Mouse (Mus musculus): ENCODE measurements around the gene Nxpe5. TPM values are rescaled to one million over a fixed set of nuclear protein-coding genes. Genes with fewer than 3 reads are reported as not detected.

Nxpe5 gene
- total and polyA plus RNA-seq, 2 experiments from 2014 or later, result not detected

GRCm38 (mm10) chr5:138291638-138292037, 65.9 kb downstream of the Nxpe5 start:
- Histone ChIP-seq H3K4me3 (ENCODE audit: low read depth, low read length) (no peak overlapping the region), H3K36me3 (ENCODE audit: insufficient read depth) (no peaks in the 10 kb centered on the region), H3K4me2 (ENCODE audit: low read depth) (no peak overlapping the region), H3K27ac (ENCODE audit: low read depth, low read length) (no peak overlapping the region), H3K9me3 (ENCODE audit: low read length) (no peaks in the 10 kb centered on the region), H3K27me3 (ENCODE audit: insufficient read depth, low read length) (no peaks in the 10 kb centered on the region), H3K9ac (no peak overlapping the region), H3K4me1 (ENCODE audit: insufficient read depth) (no peaks in the 10 kb centered on the region)
- ATAC-seq (no peak), DNase-seq (no peak)
- TF ChIP-seq CTCF (IDR thresholded peaks at IDR 0.05; ENCODE audit: low read depth), result no peak
- 84% methylated on average over 1 of the region's 1 CpGs for WGBS

- Histone ChIP-seq H3K27me3 (ENCODE audit: insufficient read depth, low read length) (no peaks in the 10 kb centered on the region), H3K9ac (no peak overlapping the region), H3K27ac (ENCODE audit: low read depth, low read length) (no peak overlapping the region), H3K36me3 (ENCODE audit: insufficient read depth) (peaks cover 12% of the 10 kb centered on the region; the same call in 1 of the 2 replicates), H3K4me2 (ENCODE audit: low read depth) (no peak overlapping the region), H3K4me3 (ENCODE audit: low read depth, low read length) (no peak overlapping the region), H3K9me3 (ENCODE audit: low read length) (no peaks in the 10 kb centered on the region), H3K4me1 (ENCODE audit: insufficient read depth) (no peaks in the 10 kb centered on the region)
- ATAC-seq, result no peak
- TF ChIP-seq CTCF (IDR thresholded peaks at IDR 0.05; ENCODE audit: low read depth), result no peak
- no peak for DNase-seq
Observed at GRCm38 (mm10) chr5:138294158-138294557, 68.5 kb downstream of the Nxpe5 start.

- DNase-seq (no peak), ATAC-seq (no peak)
- Histone ChIP-seq H3K27me3 (ENCODE audit: insufficient read depth, low read length) (no peaks in the 10 kb centered on the region), H3K36me3 (ENCODE audit: insufficient read depth) (peaks cover 18% of the 10 kb centered on the region; the same call in 1 of the 2 replicates), H3K9me3 (ENCODE audit: low read length) (no peaks in the 10 kb centered on the region), H3K4me1 (ENCODE audit: insufficient read depth) (no peaks in the 10 kb centered on the region), H3K4me2 (ENCODE audit: low read depth) (no peak overlapping the region), H3K27ac (ENCODE audit: low read depth, low read length) (no peak overlapping the region), H3K9ac (no peak overlapping the region), H3K4me3 (ENCODE audit: low read depth, low read length) (no peak overlapping the region)
- 88% methylated on average over 2 of the region's 2 CpGs for WGBS
- no peak for TF ChIP-seq CTCF (IDR thresholded peaks at IDR 0.05; ENCODE audit: low read depth)
Observed at GRCm38 (mm10) chr5:138299613-138300012, 73.9 kb downstream of the Nxpe5 start.

Other genes starting within 250 kb of the Nxpe5 start
- 0.62 TPM in 1 of 2 replicates, not detected in the other for gene Azgp1, start 244.4 kb upstream of the Nxpe5 start, total RNA-seq (2014; rRNA removed)
- gene Azgp1, start 244.4 kb upstream of the Nxpe5 start, polyA plus RNA-seq (2015; fragmentation: Nextera tagmentation; extraction: Ambion mirVana), result not detected in 2 replicates
- not detected in 2 replicates for gene Smok3a, start 204.6 kb upstream of the Nxpe5 start, total RNA-seq (2014; rRNA removed)
- gene Smok3a, start 204.6 kb upstream of the Nxpe5 start, polyA plus RNA-seq (2015; fragmentation: Nextera tagmentation; extraction: Ambion mirVana), result not detected in 2 replicates
- not detected in 2 replicates for gene Smok3b, start 204.5 kb upstream of the Nxpe5 start, total RNA-seq (2014; rRNA removed)
- not detected in 2 replicates for gene Smok3b, start 204.5 kb upstream of the Nxpe5 start, polyA plus RNA-seq (2015; fragmentation: Nextera tagmentation; extraction: Ambion mirVana)
- not detected in 2 replicates for gene Smok3c, start 172.7 kb upstream of the Nxpe5 start, total RNA-seq (2014; rRNA removed)
- gene Smok3c, start 172.7 kb upstream of the Nxpe5 start, polyA plus RNA-seq (2015; fragmentation: Nextera tagmentation; extraction: Ambion mirVana), result not detected in 2 replicates
- 45.3 and 59.6 TPM in 2 replicates for gene Zkscan1, start 140.8 kb upstream of the Nxpe5 start, total RNA-seq (2014; rRNA removed)
- 8.4 and 11.2 TPM in 2 replicates for gene Zkscan1, start 140.8 kb upstream of the Nxpe5 start, polyA plus RNA-seq (2015; fragmentation: Nextera tagmentation; extraction: Ambion mirVana)
- gene Zscan21, start 109.0 kb upstream of the Nxpe5 start, total RNA-seq (2014; rRNA removed), result 27.9 and 32.9 TPM in 2 replicates
- gene Zscan21, start 109.0 kb upstream of the Nxpe5 start, polyA plus RNA-seq (2015; fragmentation: Nextera tagmentation; extraction: Ambion mirVana), result 60.4 TPM in 2 replicates
- 13.6 and 13.8 TPM in 2 replicates for gene Zfp113, start 70.2 kb upstream of the Nxpe5 start, total RNA-seq (2014; rRNA removed)
- 6.0 and 10.7 TPM in 2 replicates for gene Zfp113, start 70.2 kb upstream of the Nxpe5 start, polyA plus RNA-seq (2015; fragmentation: Nextera tagmentation; extraction: Ambion mirVana)
- 47.0 and 51.7 TPM in 2 replicates for gene Cops6, start 64.8 kb upstream of the Nxpe5 start, total RNA-seq (2014; rRNA removed)
- 255 and 265 TPM in 2 replicates for gene Cops6, start 64.8 kb upstream of the Nxpe5 start, polyA plus RNA-seq (2015; fragmentation: Nextera tagmentation; extraction: Ambion mirVana)
- 56.8 and 57.0 TPM in 2 replicates for gene Ap4m1, start 53.9 kb upstream of the Nxpe5 start, total RNA-seq (2014; rRNA removed)
- gene Ap4m1, start 53.9 kb upstream of the Nxpe5 start, polyA plus RNA-seq (2015; fragmentation: Nextera tagmentation; extraction: Ambion mirVana), result 11.1 and 16.4 TPM in 2 replicates
- 57.9 and 62.4 TPM in 2 replicates for gene Mcm7, start 53.5 kb upstream of the Nxpe5 start, total RNA-seq (2014; rRNA removed)
- gene Mcm7, start 53.5 kb upstream of the Nxpe5 start, polyA plus RNA-seq (2015; fragmentation: Nextera tagmentation; extraction: Ambion mirVana), result 64.9 and 69.9 TPM in 2 replicates
- gene Taf6, start 38.4 kb upstream of the Nxpe5 start, total RNA-seq (2014; rRNA removed), result 47.6 and 55.9 TPM in 2 replicates
- 44.2 and 49.8 TPM in 2 replicates for gene Taf6, start 38.4 kb upstream of the Nxpe5 start, polyA plus RNA-seq (2015; fragmentation: Nextera tagmentation; extraction: Ambion mirVana)
- 14.2 and 18.0 TPM in 2 replicates for gene Cnpy4, start 38.4 kb upstream of the Nxpe5 start, total RNA-seq (2014; rRNA removed)
- gene Cnpy4, start 38.4 kb upstream of the Nxpe5 start, polyA plus RNA-seq (2015; fragmentation: Nextera tagmentation; extraction: Ambion mirVana), result 18.8 and 18.9 TPM in 2 replicates
- 9.7 and 9.9 TPM in 2 replicates for gene Mblac1, start 31.6 kb upstream of the Nxpe5 start, total RNA-seq (2014; rRNA removed)
- 10.1 and 11.0 TPM in 2 replicates for gene Mblac1, start 31.6 kb upstream of the Nxpe5 start, polyA plus RNA-seq (2015; fragmentation: Nextera tagmentation; extraction: Ambion mirVana)
- gene Lamtor4, start 29.6 kb downstream of the Nxpe5 start, total RNA-seq (2014; rRNA removed), result 57.2 and 91.8 TPM in 2 replicates
- gene Lamtor4, start 29.6 kb downstream of the Nxpe5 start, polyA plus RNA-seq (2015; fragmentation: Nextera tagmentation; extraction: Ambion mirVana), result 90.9 and 112 TPM in 2 replicates
- gene BC037034, start 38.1 kb downstream of the Nxpe5 start, total RNA-seq (2014; rRNA removed), result 59.6 and 61.3 TPM in 2 replicates
- 14.2 and 16.1 TPM in 2 replicates for gene BC037034, start 38.1 kb downstream of the Nxpe5 start, polyA plus RNA-seq (2015; fragmentation: Nextera tagmentation; extraction: Ambion mirVana)
- 0.23 and 0.57 TPM in 2 replicates for gene Gal3st4, start 46.9 kb downstream of the Nxpe5 start, total RNA-seq (2014; rRNA removed)
- gene Gal3st4, start 46.9 kb downstream of the Nxpe5 start, polyA plus RNA-seq (2015; fragmentation: Nextera tagmentation; extraction: Ambion mirVana), result 1.1 and 1.5 TPM in 2 replicates
- gene Gm43720, start 54.1 kb downstream of the Nxpe5 start, total RNA-seq (2014; rRNA removed), result 0.31 and 0.33 TPM in 2 replicates
- gene Gm43720, start 54.1 kb downstream of the Nxpe5 start, polyA plus RNA-seq (2015; fragmentation: Nextera tagmentation; extraction: Ambion mirVana), result 0.04 TPM in 1 of 2 replicates, not detected in the other
- 145 and 170 TPM in 2 replicates for gene Gpc2, start 54.1 kb downstream of the Nxpe5 start, total RNA-seq (2014; rRNA removed)
- gene Gpc2, start 54.1 kb downstream of the Nxpe5 start, polyA plus RNA-seq (2015; fragmentation: Nextera tagmentation; extraction: Ambion mirVana), result 54.2 and 62.0 TPM in 2 replicates
- gene Stag3, start 54.3 kb downstream of the Nxpe5 start, total RNA-seq (2014; rRNA removed), result 12.0 and 16.9 TPM in 2 replicates
- 4.1 and 5.5 TPM in 2 replicates for gene Stag3, start 54.3 kb downstream of the Nxpe5 start, polyA plus RNA-seq (2015; fragmentation: Nextera tagmentation; extraction: Ambion mirVana)
- gene Pvrig, start 116.1 kb downstream of the Nxpe5 start, total RNA-seq (2014; rRNA removed), result not detected in 2 replicates
- not detected in 2 replicates for gene Pvrig, start 116.1 kb downstream of the Nxpe5 start, polyA plus RNA-seq (2015; fragmentation: Nextera tagmentation; extraction: Ambion mirVana)
- 46.9 and 67.6 TPM in 2 replicates for gene Zfp157, start 215.6 kb downstream of the Nxpe5 start, total RNA-seq (2014; rRNA removed)
- gene Zfp157, start 215.6 kb downstream of the Nxpe5 start, polyA plus RNA-seq (2015; fragmentation: Nextera tagmentation; extraction: Ambion mirVana), result 37.3 and 39.3 TPM in 2 replicates

All from forebrain, postnatal 0 days (tissue).